Mouse (Mus musculus) CD4-positive naive resting alpha-beta T cell, adult 57 days (primary cell): ENCODE results near the gene Olfr1176. TPM values are rescaled to one million over a fixed set of nuclear protein-coding genes. Genes with fewer than 3 reads are reported as not detected.

Source experiments
- total RNA-seq: library from RNA; stranded (reverse); gene quantifications from one replicate; pipeline ENCODE4 v1.2.4, GENCODE M21; 2023

Olfr1176 gene
- total RNA-seq: not detected

DNA sequence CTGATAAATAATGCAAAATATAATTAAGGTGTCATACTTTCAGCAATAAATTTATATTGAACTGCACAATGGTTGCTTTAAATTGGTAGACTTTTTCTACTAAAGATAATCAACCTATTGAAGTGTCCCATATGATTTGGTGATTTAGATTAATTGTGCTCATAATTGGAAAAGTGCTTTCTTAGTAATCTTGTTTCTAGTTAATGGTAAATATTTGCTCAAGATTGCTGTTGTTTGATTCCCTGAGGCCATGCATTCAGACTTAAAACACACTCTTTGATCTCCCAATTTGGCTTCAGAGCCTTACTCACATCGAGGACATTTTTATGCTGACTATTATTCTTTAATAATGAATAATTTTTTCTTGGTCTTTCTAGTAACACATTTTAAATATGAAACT, at the start of gene Olfr1176:
Gene Olfr1176 (plus strand): TSS at position 301 of the 400 bp plus-strand sequence.

DNA sequence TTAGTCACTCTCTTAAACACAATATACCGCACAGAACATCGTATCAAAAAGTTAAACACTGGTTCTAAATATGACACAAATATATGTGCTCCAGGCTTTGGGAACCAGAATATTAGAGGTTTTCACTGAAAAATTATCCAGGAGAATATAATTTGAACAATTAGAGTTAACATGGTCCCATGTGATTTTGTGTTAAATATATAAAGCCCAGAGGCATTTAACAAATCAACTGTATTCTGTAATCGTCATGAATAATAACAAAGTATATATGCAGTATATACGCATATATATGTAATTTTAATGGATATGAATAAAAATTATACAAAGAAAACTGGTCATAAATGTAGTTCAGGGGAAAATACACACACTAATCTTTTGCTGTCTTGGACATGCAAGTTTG, 21.5 kb upstream of the Olfr1176 start, which contains the start of gene Olfr1174-ps:
Gene Olfr1174-ps (minus strand): TSS at position 101 of the 400 bp plus-strand sequence.

DNA sequence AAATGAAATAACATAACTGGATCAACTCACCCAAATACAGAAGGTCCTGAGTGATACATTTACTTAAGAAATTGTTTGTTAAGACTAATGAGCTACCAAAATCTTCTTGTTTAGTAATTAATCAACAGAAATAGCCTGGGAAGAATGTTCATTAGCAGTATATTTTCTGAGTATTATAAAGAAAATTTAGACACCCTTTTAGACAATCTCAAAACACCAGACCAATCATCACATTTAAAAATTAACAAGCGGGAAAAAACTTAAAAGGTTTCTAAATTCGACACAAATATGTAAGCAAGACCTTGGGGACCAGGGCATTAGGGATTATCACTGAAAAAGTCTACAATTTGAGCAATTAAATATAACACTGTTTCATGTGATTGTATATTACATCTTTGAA, 9.4 kb upstream of the Olfr1176 start, which contains the start of gene Olfr1175-ps:
Gene Olfr1175-ps (minus strand): TSS at position 101 of the 400 bp plus-strand sequence.

DNA sequence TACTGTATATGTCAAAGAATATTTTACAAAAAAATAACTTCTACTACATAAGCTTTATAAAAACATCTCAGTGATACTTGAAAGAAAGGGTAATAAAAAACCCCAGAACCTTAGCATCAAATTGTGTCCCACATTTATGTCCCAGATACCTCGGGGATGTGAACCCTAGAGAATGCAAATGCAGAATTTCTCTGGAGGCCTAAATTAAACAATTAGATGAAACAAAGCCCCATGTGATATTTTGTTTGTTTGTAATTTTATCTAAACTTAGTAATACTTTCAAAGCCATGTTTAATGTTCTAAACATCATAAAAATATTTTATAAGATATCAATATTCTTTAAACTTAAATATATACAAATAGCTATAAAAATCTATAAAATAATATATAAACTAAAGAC, 9.9 kb downstream of the Olfr1176 start, which contains the start of gene Olfr1177-ps:
Gene Olfr1177-ps (minus strand): TSS at position 101 of the 400 bp plus-strand sequence.

DNA sequence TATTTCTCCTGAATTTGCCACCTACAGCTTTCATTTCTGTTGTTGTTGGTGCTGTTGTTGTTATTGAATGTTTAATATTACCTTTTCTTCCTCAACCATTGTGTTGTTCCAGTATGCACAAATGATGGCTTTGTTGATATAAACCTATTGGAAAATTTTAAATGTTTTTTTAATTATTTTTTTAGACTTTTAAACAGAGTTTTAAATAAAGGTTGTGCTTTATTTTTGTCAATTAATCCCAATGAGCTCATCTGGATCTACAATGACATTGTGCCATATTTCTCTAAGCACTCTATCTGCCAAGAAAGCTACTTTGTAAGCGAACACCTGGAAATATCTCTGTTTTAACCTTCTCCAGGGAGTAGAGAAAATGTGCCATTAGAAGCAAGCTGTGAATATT, 50.2 kb downstream of the Olfr1176 start, which contains the start of gene Olfr1178:
Gene Olfr1178 (plus strand): TSS at position 301 of the 400 bp plus-strand sequence.

Other genes with a start within 250 kb of the Olfr1176 start
- not detected for gene Olfr1164, start 242.8 kb upstream of the Olfr1176 start, total RNA-seq
- not detected for gene Olfr1166, start 208.4 kb upstream of the Olfr1176 start, total RNA-seq
- not detected for gene Olfr1167, start 181.5 kb upstream of the Olfr1176 start, total RNA-seq
- gene Olfr1168, start 154.8 kb upstream of the Olfr1176 start, total RNA-seq: not detected
- not detected for gene Olfr1170, start 108.4 kb upstream of the Olfr1176 start, total RNA-seq
- not detected for gene Olfr1173, start 56.8 kb upstream of the Olfr1176 start, total RNA-seq
- gene Olfr1174-ps, start 21.6 kb upstream of the Olfr1176 start, total RNA-seq: not detected
- not detected for gene Olfr1175-ps, start 9.5 kb upstream of the Olfr1176 start, total RNA-seq
- gene Olfr1177-ps, start 9.8 kb downstream of the Olfr1176 start, total RNA-seq: not detected
- gene Olfr1178, start 50.3 kb downstream of the Olfr1176 start, total RNA-seq: not detected
- not detected for gene Olfr1179, start 69.7 kb downstream of the Olfr1176 start, total RNA-seq
- gene Olfr1180, start 82.4 kb downstream of the Olfr1176 start, total RNA-seq: not detected
- gene Olfr1181, start 89.5 kb downstream of the Olfr1176 start, total RNA-seq: not detected
- not detected for gene Gm13757, start 112.4 kb downstream of the Olfr1176 start, total RNA-seq
- not detected for gene Olfr1183, start 118.1 kb downstream of the Olfr1176 start, total RNA-seq
- not detected for gene Olfr1184, start 146.9 kb downstream of the Olfr1176 start, total RNA-seq
- not detected for gene Olfr1185-ps1, start 156.6 kb downstream of the Olfr1176 start, total RNA-seq
- not detected for gene Olfr1186, start 181.8 kb downstream of the Olfr1176 start, total RNA-seq
- not detected for gene Olfr1188, start 220.2 kb downstream of the Olfr1176 start, total RNA-seq
- gene Olfr1189, start 249.7 kb downstream of the Olfr1176 start, total RNA-seq: not detected